Mouse (Mus musculus): ENCODE data around the gene Cers6. TPM values are rescaled to one million over a fixed set of nuclear protein-coding genes. Genes with fewer than 3 reads are reported as not detected.

Cers6 gene
- total RNA-seq, 2 experiments from 2014 or later, result 7.9 to 11.4 TPM

DNA sequence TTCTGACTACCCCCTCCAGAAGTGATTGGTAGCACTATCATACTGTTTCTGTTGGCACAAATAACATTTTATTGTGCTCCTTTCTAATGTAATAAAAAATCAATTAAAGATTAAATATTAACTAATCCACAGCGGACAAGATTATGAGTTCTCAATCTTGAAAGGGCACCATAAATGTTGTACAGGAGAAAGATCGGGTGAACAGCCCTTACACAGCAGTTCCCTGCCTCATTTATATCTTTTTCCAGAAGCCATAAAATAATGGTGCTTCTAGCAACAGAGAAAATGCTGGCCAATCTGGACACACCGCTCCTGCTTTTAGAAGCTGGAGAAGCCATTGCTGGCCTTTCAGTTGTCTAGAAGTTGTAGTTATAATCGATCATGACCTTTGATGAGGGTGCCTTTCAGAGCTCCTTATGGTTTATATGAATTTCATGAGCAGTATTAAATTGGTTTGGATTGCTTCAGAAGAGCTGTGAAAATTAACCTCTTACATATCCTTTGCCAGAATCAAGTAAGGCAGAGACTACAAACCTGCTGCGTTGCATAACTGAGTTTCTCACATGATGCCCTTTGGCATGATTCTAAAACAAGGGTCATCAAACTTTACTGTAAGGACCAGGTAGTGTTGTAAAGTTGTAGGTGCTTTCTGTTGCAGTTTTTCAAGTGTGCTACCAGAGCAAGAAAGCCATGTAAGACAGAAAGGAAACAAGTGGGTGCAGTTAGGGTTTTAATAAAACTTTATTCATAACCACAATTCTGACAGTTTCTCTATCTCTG is 200.9 kb downstream of the Cers6 start:
- DNase-seq, result no peak

DNA sequence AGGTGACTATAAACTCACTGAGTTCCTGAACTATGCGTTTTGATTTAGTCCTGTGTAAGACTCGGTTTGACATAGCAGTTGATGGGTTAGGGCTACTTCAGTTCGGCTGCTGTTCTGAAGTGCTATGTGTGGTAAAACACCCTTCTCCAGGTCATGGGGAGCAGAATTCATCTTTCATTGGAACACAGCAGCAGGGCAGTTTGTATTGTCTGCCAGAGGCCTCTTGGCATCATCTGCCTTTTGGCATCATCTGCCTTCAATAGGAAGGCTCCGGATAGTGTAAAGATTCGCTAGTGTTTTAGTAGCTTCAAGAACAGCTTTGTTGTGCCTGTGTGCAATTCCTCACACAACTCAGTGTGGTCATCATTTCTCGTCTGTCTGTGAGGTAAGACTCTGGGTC is 203.5 kb downstream of the Cers6 start:
- DNase-seq, result no peak

DNA sequence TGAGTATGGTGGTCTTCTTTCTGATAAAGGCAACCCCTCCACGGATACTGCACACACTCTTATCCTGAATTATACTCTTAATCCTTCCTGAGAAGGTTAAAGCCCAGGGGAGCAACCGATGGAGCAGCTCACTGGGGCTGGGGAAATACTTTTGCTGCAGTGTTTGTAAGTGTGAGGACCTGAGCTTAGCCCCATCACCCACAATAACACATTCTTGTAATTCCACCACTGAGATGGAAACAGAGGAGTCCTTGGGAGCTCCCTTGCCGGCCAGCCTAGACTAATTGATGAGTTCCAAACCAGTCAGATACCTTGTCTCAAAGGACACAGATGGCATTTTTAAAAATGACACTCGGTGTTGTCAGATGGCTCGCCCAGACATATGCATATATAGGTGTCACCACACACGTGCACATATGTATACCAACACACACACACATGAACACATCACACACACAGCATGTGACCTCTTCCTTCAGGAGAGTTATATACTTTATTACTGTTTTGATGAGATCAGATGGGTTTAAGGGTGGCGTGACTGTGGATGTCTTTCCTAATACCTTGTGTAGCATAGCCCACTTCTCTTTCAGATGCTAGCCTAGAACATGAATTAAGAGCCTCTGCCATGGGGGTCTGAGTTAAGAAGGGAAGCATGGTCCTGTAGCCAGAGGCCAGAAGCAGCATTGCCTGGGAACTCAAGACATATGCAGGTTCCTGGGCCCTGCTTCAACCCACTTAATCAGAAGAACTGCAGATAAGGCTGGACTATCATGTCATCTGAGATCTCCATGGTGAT is 210.4 kb downstream of the Cers6 start:
- no peak for DNase-seq

DNA sequence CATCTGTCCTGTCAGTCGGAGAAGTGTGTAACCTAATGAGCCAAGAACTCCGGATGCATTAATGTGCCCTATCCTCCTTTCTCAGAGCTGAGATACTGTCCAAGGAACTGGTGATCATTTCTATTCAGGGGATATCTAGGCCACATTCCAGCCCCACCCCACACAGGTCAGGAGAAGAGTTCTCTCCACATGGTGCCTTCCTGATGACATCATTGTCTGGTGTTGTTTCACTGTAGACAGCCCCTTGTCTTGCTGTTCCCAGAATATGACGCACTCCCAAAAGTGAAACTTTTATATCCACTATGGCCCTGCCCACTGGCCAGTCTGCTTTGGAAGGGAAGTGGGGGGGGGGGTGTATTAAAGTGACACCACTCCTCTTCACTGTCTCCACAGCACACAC is 215.9 kb downstream of the Cers6 start:
- DNase-seq, result peak; percentile 36 to 40

DNA sequence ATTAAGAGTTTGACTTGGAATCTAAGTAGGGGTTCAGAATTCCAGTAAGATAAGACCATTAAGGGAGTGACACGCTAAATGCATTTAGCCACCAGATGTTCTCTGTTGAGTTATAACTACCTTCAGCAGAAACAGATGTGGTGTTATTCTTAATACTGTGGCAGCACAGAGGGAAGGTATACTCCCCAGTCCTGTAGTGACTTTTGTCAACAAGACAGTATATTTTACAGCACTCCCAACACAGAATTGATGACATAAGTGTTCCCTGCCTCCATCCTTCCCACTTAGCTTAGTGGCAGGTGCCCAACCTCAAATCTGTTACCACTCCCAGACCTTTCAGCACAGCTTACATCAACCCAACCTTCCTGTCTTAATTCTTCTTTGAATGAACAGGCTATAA is 219.5 kb downstream of the Cers6 start:
- no peak for DNase-seq

DNA sequence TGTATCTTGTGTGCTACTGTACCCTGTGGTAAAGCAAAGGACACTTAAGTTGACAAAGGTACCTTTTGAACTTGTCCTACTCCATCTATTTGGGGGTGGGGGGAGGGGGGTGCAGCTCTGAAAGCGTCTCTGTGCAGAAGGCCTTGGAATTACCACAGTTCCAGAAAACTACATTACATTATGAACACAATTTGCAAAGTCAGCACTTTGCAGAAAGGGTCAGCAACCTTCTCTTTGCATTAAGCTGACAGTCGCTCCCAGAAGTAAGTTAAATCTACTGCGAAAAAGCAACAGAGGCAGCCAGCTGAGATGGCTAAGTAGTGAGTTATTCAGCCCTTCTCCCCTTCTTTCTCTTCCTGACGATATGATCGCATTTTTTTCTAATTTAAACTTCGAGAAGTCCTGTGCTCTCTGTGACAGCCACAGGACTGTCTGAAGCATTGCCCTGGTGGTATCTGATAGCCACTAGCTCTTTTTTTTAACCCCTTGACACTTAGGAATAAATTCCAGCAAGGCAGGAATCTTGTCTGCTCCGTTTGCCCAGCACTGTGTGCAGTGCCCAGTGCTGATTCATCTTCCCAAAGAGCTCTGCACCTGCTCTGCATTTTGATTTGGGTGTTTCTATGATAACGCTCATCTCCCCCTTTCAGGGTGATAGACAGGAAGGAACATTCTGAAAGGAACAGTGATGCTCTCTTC is 221.4 kb downstream of the Cers6 start:
- DNase-seq, result no peak

DNA sequence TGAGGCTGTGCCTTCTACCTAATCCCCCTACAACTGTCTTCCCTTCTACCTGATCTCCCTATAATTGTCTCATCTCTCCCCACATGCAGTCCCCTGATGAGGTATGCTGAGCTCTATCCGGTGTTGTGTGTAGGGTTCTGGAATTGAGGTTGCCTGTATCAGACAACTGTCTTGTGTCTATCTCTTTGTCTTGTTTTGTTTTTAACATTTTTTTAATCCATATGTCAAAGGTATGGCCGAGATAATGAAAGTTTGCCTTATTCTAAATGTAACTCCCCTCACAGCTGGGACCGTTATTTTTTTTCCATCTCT is 221.9 kb downstream of the Cers6 start:
- DNase-seq, result no peak

DNA sequence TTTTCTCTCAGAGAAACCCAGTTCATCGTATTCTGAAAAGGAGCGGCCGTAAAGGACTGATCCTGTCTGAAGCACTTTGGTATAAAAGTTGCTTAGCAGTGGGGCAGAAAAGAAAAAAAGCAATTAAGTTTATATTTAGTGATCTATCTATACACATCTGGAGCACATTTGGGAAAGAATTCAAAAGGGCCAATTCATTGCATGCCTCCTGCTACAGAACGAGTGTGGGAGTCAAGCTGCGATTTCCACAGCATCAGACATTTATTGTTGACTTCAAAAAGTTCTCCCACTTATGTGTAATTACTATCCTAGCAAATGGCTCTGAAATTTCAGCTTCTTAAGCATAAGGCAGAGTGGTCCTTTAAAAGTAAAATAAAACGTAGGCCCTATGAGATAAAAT is 223.2 kb downstream of the Cers6 start:
- DNase-seq, result no peak

DNA sequence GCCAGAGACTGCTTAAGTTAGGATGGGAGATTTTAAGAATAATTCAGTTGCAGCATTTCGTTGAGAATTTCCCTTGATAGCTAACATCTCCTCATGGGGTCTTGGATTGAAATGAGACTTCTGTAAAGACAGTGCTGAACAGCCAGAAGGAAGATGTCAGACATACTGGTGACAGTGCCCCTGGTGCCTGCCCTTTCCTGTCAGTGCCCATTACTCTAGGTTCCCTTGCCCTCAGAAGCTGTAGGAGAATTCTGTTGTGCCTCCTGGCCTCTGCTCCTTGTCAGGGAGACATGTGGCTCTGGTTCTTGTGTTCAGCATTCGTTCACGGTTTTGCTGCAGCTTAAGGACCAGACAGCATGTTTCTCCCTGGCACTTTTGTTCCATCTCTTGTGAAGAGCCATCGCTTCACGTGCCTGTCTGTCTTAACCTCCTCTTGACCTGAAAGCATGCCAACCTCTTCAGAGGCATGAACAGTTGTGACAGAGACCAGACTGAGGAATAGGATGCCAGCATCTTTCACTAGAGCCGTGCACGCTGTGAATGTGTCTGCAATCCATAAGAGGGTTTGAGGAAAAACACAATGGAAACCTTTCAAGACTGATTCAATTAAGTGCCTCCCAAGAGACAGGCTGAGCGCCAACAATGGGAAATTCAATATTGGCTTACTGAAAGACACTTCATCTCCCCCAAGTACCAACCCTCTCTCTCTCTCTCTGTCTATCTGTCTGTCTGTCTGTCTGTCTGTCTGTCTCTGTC is 225.4 kb downstream of the Cers6 start:
- no peak for DNase-seq

DNA sequence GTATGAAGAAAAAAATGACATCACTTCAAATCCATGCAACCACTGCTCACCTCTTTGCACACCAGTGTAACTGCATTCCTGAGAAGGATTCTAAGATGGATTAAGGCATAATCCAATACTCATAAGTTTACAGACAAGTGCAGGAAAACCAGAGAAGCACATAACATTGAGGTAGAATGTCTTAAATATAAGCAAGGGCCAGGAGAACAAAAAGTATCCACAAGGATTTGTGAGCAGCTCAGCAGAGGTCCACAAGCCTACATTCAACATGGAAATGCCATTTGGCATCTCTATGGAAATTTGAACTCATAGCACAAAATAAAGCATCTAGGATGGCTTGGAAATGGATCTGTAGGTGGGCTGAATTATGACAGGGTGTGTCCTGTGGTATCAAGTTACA is 234.6 kb downstream of the Cers6 start:
- DNase-seq, result no peak

DNA sequence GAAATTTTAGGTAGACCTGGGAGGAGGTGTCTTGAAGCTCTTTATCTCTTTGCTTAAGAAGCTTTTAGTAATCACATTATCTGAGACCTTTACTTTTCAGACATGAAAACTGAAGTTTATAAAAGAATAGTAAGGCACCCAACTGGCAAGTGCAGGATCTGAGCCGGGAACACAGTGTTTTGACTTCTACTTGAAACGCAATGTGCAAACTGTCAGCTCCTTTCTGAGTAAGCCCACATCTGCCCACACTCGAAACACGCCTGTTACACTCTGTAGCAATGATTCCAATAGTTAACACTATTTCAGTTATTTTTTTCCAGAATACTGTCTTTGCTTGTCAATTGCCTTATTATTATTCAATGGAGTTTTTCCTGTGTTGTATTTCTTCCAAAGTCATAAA is 235.6 kb downstream of the Cers6 start:
- peak; percentile 16 to 33 for DNase-seq

DNA sequence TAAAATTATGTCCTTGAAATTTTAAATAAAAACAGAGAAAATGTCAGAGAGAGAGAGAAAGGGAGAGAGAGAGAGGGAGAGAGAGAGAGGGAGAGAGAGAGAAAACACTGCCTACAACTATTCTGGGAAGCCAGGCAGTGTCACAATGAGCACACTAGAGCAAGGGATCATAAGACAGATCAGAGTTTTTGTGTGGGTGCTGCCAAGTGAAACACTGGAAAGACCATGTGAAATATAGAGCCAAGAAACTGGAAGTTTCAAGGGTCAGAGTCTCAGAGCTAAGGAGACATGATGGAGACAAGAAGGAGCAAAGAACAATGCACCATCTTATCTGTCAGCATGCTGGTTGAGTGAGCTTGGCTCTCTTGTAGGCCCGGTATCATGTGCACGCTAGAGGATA is 236.3 kb downstream of the Cers6 start:
- DNase-seq, result peak in 1 of 2 experiments; percentile 19

DNA sequence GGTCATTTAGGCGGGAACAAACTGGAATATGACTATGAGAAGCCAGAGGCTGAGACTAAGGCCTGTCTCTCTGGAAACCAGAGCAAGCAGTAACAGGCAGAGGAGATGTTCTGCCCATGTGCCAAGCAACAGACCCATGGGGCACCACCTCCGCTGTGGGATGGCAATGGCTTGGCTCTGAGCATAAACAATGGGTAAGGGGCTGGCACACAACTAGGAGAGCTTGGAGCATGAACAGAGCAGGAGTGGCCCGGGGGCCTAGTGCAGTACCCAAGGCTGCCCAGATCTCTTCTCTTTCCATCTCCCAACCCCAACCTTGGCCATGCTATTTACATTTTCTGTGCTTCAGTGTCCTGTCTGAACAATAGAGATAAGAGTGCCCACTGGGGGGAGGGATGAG is 237.5 kb downstream of the Cers6 start:
- DNase-seq, result no peak

DNA sequence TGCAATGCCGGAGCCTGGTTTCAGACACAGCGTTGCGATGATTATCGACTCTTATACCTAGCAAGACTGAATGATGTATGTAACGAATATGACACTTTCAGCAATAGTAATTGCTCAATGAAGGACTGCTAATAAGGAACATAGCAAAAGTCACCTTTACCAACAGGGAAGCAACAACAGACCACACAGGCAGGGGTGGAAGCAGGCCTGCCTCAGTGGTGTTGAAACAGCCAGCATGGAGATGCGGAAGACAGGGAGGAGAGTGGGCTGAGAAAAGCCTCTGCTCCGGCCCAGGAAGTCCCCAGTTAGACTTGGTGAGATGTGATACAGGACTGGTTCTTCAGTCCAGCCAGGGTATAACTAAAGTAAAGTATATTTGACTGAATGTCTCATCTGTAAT is 237.9 kb downstream of the Cers6 start:
- no peak for DNase-seq

DNA sequence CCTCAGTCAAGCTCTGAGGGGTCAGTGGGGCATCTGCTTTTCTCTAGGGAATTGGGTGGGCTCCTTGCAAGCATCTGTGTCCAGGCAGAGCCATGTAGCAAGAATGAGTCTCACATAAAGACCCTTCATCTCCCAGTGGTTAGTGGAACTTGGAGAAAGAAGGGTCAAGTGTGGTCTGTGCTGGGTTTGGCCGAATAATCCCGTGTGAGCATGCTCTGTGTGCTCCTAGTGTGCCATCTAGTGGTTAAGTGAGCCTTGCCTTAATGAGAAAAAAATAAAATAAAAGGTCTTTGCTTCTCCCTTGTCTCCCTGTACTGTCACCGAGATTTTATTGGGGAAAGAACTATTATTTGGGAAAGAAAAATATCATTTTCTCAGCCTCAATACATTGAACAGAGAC is 239.5 kb downstream of the Cers6 start:
- DNase-seq, result peak; percentile 41 to 74

DNA sequence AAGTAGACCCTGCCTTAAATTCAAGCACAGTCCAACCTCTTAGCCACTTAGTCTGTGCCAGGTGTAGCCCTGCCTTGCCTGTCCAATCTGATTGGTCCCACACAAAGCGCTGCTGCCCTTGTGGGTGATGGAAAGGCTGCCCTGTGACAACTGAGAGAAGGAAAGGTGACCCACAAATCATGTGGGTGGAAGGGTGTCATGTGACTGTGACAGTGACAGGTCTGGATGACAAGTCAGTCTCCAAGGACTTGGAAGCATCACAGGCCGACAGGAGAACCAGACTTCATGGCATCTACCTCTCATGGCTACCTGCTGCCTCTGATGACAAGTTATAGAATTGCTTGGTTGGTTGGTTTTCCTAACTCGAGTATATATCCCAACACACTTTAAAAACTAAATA is 242.3 kb downstream of the Cers6 start:
- no peak for DNase-seq

DNA sequence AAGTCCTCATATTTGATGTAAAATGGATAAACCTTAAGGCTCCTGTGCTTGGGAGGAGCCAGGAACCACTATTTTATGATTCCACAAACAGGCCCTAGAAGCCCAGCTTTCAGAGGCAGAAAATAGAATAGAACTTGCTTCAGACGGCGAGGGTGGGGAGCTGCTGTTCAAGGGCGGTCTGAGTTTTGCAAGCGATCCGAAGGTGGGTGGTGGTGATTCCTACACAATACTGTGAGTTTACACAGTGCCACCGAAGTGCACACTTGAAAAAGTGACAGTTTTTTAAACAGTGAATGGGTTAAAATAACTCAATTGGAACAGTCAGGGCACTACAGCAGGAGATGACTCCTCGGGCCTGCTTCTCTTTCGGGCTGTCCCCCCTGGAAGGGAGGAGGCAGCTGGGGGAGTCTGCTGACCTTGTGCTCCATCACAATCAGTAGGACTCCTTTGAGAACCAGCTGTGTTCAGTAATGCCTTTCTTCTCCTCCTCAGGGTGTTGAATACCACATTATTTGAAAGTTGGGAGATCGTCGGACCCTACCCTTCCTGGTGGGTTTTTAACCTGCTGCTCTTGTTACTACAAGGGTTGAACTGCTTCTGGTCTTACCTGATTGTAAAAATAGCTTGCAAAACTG is 243.4 kb downstream of the Cers6 start:
- no peak for DNase-seq

DNA sequence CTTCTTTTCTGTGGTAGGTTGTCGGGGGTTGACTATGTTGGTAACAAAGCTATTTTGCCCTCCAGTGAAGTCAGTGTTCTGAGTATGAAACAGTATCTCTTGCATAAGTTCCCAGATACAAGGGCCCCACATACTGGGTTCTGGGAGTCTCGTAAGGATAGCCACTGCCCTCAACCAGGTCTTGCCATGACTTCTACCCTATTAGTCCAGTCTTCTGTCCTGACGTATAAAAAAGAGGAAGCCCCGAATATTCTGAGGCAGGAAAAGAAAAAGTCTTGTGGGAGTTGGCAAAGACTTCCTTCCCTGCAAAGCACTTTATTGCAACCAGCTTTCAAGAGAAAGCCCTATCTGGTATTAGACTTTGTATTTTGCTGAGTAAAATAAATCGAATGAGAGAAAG is 248.0 kb downstream of the Cers6 start:
- no peak for DNase-seq

DNA sequence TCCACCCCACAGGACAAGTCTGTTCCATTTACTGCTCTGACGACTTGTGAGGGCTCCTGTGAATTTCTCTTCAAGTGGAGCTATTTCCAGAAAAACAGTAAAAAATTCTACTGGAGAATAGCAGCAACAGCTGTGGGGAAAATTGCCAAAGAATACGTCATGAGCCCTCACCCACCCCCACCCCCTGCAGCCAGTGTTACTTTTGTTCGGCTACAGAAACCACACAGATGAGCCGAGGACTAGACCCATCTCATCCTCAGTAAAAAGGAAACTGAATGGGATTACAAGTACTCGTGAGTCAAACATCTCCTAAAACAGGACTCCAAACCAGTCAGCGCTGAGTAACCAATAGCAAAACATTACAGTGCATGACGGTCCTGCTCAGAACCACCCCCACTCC is 248.5 kb downstream of the Cers6 start:
- DNase-seq, result peak in 1 of 2 experiments; percentile 12

DNA sequence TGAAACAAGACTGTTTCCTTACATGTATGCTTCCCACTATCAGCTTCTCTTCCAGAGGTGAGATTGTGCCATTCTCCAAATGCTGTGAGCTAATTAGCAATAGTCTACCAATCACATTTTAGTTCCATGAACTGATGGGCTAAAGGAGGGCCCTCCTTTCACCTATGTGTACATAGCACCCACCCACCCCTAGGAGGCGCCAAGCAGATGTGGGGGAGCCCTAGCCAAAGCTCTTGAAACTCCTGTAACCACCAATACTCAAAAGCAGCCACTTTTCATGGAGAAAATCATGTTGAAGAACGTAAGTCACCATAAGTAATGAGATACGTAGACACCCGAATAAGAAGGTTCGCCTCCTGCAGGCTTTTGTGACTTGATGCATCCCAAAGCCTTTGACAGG is 251.4 kb downstream of the Cers6 start:
- no peak for DNase-seq

DNA sequence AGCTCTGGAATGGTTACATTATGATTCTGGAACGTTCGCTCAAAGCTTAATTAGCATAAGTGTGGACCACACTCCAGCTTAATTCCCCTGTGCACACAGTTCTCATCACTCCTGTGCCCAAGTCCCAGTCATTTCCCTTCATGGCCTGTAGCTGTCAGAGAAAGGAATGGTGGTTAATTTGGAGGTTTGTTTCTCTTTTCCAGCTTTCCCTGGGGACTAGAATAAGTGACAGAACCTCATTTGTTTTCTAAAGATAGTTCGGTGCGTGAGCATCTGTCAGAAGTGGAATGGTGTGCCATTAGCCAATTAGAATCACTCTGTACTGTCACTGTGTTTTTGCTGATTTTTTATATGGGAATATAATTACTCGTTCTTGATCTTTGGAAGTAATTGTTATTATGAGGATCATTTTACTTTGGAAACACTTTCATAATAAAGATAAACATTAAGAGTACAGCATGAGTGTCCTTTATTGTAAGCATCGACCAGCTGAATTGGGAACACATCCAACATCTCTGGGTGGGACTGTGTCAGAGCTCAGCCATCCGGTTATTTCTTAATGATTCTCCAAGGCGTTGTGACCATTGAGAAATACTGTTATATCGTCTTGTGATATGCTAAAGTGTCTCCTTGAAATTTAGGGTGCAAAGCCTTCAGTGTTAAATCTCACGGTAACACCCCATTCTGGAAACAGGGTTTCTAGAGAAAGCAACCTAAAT is 252.7 kb downstream of the Cers6 start:
- peak in 1 of 2 experiments; percentile 52 for DNase-seq
